Mouse (Mus musculus) frontal cortex, adult 2 months (tissue): ENCODE measurements at regions not wholly inside any gene's neighbourhood (a gene's known extent, or its start where the extent isn't known, plus 50 kb on each side); places are given as distances from the start of the nearest gene placed in this dataset.
"Not testable (repeated sequence)": the region's sequence is repeated elsewhere in the genome, so short reads cannot be mapped to it uniquely, and the experiment has no call there.

Source experiments
- DNase-seq, 2 experiments: peaks; one replicate each; pipeline ENCODE4 v3.0.0; 2022; ENCODE audit warnings: low spot score in 1 of 2; ENCODE audit errors: extremely low spot score in 1 of 2

GRCm38 (mm10) chrX:68486585-68486984 lies 191.8 kb upstream of the Fmr1 start:
- no peak for DNase-seq

DNA sequence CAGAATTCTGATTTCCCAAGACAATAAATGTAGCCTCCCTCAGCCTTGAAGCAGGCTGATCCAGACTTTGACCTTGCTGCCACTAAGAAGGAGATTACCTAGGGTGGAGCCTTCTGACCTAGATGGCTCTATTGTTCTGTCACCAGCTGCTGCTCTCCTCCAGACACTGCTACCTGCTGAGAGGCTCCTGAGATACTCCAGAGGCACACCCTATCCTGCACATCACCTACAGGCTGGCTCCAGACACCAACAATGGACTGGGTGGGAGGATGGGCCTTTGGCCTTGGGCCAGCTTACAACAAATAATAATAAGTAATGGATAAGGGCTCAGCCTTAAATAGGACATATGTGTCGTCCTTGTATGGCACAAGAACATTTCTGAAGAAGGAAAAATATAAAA lies 186.3 kb upstream of the Fmr1 start:
- not testable (repeated sequence) for DNase-seq

- DNase-seq, result no peak
Measured at GRCm38 (mm10) chrX:68494398-68495143, 183.8 kb upstream of the Fmr1 start.

- no peak for DNase-seq
Measured at GRCm38 (mm10) chrX:68495144-68495493, 183.2 kb upstream of the Fmr1 start.

- DNase-seq, result no peak
Measured at GRCm38 (mm10) chrX:68495751-68496150, 182.6 kb upstream of the Fmr1 start.

- no peak for DNase-seq
Measured at GRCm38 (mm10) chrX:68497886-68498285, 180.5 kb upstream of the Fmr1 start.

DNA sequence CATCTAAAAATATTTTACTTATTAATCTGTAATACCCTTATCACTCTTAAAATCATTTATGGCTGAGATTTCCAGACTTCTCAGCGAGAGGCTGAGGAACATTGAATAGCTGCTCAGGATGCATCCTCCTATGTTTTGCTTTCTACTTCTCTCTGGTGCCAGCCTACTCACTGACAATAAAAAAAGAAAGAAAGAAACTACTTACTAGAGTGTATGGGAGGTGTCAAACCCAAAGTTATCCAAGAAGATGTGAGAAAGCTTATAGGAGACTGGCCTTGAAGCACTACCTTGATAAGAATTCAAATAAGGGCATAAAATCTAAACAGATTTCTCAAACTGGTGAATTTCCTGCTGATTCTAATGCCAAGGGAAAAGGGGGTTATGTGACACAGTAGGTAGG lies 175.4 kb upstream of the Fmr1 start:
- peak in 1 of 2 experiments; percentile 3 for DNase-seq

DNA sequence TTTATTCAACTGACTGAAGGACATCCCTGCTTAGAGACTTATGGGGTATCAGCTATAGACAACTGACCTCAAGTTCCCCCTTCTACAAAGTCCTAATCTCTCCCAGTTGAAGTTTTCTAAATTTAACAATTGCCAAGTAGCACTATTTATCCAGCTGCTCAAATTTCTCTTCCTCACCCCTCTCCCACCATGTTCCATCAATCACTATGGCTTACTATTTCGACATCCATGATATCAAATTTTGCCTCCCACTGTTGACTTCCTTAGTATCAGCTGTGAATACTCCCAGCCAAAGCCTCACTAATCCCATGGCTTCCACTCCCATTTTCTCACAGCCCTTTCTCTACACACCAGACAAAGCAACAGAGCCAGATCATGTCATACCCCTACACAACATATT lies 170.7 kb upstream of the Fmr1 start:
- DNase-seq, result no peak

DNA sequence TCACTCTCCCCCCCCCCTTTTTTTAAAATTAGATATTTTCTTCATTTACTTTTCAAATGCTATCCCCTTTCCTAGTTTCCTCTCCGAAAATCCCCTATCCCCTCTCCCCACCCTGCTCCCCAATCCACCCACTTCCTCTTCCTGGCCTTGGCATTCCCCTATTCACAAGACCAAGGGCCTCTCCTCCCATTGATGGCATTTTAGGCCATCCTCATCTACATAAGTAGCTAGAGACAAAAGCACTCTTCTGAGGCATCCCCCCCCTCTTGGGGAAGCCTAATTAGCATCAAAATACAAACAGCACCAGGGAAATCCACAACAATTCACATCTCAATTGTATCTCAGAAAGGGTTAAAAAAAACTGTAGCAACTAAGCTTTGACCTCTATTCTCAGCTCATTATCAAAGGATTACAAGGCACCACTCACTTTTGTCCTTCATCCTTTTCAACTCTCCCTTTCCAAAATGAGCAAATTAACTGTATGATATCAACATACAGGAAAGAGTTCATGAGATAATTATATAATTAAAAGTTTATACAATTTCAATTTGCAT lies 166.1 kb upstream of the Fmr1 start:
- DNase-seq, result no peak

GRCm38 (mm10) chrX:68546561-68546960 lies 131.8 kb upstream of the Fmr1 start:
- DNase-seq, result peak; percentile 32 to 43

GRCm38 (mm10) chrX:68554031-68554430 lies 124.3 kb upstream of the Fmr1 start:
- DNase-seq, result no peak

GRCm38 (mm10) chrX:68557717-68558116 lies 120.6 kb upstream of the Fmr1 start:
- DNase-seq, result peak; percentile 3 to 40

- DNase-seq, result peak in 1 of 2 experiments; percentile 67
Measured at GRCm38 (mm10) chrX:68585246-68585645, 93.1 kb upstream of the Fmr1 start.

DNA sequence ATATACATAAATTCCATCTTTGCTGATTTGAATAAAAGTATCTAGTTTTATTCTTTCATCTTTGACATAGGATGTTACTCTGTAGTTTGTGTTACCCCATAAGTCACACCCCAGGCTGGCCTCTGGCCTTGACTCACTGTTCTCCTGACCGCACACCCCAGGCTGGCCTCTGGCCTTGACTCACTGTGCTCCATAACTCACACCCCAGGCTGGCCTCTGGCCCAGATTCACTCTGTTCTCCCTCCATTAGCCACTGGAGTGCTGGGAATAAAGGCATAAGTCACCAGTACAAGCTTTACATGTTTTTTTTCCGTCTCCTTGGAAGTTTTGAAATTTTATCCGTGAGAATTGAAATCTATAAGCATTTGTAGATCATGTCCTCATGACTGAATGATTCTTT lies 56.2 kb upstream of the Fmr1 start:
- DNase-seq, result no peak
